Mouse (Mus musculus) fat pad, adult 2 months (tissue): ENCODE data around the gene Plekha4.
A peak's percentile ranks its signal among the peaks of the same experiment; 100 is the strongest.

Source experiments
- DNase-seq: peaks from one replicate; pipeline ENCODE4 v3.0.0-alpha.2; 2011; ENCODE audit warnings: low read depth, low spot score; ENCODE audit errors: extremely low read depth

The Plekha4 gene

DNA sequence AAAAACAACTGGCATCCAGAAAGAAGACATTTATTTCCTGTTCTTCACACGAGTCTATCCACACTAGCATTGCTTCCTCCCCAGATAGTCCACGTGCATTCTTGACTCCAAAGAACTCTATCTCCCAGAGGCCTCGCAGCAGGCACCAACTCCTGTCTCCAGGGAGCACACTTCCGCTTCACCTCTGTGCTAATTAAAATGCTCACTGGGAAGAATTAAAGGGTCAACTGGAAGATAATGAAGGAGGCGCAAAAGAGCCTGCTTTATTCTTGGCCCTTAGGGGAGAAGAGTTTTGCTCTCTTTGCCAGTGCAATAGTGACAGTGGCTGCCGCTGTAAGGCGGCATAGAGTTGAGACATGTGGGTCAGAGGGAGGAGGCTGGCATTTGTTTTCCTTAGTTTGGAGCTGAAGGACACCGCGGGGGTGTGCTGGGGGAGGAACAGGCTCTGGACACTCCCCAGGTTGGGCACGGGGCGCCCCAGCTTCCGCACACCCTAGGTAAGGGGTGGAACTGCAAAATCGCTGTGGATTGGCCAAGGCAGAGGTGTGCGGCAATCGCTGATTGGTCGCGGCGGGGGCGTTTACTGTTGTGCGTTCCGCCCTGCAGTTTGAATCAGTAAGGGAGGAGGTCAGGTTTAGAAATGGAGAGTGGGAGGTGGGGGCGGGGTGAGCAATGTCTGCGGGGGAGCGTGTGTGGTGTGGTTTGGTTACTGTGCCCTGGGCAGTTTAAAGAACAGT lies 41.8 kb downstream of the Plekha4 start:
- DNase-seq = peak; percentile 90

DNA sequence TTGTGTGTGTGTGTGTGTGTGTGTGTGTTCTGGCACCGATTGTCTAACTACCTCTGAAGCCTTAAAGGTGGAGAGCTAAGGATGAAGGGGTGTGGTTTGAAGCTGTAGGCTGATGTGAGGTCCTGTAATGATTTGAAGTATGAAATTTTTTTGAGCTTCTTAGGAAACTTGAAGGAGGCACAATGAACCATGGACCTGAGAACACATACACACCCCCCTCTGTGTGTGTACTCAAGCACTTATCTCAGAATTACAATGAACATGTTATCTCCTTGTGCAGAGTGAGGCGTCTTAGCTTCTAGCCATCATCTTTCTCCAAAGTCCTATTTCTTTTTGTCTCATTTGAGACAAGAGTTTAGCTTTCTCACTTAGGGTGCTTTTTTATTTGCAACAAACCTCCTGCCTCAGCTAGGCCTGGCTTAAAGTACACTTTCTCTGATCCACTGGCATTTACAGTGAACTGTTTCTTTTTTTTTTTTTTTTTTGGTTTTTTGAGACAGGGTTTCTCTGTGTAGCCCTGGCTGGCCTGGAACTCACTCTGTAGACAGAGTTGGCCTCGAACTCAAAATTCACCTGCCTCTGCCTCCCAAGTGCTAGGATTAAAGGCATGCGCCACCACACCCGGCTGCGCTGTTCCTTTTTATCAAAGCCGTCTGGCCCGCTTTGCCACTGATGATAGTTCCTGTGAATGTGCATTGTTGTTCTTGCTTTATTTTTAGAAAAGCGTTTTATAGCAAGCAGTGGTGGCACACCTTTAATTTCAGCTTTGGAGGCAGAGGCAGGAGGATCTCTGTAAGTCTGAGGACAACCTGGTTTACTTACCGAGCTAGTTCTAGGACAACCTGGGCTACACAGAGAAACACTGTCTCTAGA lies 42.7 kb downstream of the Plekha4 start:
- no peak for DNase-seq

DNA sequence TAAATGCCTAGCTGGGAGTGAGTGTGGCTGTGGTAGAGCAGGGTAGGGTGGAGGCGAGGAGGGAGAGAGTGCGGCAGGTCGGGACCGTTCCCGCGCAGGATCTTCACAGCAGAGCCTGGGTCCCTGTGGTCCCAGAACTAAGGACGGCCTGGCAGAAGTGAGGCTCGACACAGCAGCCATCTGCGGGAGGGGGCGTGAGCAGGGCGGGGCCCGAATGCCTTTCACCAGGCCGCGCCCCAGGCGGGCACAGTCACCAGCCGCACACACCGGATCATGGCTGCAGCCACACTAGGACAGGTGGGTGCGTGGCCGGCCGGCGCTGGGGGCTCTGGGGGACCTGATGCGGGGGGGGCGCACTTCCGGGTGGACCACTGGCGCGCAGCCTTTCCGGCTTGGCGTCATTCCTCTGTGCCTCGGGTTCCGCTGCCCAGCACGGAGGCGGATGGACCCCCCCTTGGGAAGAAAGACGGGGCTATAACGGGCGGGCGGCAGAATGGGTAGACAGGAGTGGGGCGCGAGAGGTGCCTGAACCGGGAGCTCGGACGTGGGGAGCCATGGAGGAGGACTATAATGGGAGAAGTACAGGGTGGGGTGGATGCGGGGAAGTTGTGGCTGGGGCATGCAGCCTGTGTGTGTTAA lies 44.1 kb downstream of the Plekha4 start, which contains the start of gene Bcat2:
Gene Bcat2, plus strand, starts transcription at position 51 of the 639 bp plus-strand sequence.
- DNase-seq = no peak

DNA sequence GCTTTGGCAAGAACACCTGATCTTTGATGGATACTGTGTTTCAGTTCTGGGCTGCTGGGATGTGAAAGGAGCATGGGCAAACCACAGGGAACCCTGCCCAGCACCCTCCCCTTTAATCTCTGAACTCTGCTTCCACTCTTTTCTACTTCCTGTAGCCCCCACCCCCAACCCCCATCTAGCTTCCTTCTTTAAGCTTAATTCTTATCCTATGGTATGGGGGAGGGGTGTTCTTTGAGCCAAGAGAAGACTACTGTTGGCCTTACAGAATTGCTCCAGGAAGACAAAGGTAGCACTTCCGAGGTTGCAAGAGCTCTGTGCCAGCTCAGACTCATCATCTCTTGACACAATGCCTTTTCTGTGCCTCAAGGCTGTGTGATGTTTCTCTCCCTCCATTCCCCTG lies 45.8 kb downstream of the Plekha4 start:
- DNase-seq = no peak

DNA sequence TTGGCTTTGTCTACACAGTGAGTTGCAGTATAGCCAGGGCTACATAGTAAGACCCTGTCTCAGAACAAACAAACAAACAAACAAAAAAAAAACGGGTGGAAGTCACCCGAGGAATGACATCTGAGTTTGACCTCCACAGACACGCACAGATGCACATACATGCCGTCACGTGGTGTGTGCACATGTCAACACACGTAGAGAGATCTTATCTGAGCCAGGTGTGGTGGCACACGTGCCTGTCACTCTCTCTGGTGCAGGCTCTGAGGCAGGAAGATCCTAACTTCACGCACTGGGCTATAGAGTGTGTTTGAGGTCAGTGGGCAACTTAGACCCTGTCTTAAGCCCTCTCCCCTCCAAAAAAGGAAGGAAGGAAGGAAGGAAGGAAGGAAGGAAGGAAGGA lies 47.8 kb downstream of the Plekha4 start:
- DNase-seq = no peak

DNA sequence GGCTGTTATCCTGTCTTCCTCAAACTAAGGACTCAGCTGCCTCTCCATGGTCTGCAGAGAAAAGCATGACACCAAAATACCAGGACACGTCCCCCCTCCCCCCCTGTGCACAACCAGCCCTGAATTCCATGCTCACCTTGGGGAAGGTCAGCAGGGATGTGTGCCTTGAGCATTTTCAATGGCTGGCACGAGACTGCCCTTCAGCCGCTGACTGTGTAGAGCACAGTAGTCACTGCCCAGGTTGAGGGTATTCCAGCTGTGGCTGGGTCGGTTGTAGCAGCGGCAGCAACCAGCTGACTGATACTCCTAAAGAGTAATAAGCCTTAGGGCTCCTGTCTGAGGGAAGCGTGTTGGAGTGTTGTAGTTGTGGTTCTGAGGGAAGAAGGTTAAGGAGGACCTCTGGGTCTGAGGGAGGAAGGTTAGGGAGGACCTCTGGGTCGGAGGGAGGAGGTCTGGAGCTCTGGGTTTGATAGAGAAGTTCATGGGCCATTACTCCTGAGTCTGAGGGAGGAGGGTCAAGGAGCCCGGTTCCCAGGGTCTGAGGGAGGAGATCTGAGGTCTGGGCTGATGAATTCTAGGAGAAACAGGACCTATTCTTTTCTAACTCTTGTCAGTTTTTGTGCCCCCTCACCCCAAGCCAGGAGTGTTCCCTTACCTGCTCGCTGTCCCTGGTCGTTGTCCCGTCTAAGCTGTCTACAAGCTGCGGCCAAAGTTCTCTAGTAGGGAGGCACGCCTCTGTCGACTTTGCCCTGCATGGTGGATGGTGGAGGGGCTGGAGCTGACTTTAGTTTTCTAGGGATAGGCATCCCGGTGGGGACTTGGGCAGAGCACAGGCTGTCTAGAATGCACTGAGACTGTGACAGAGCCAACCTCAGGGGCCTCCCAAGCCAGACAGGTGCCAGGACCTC lies 48.6 kb downstream of the Plekha4 start:
- no peak for DNase-seq

DNA sequence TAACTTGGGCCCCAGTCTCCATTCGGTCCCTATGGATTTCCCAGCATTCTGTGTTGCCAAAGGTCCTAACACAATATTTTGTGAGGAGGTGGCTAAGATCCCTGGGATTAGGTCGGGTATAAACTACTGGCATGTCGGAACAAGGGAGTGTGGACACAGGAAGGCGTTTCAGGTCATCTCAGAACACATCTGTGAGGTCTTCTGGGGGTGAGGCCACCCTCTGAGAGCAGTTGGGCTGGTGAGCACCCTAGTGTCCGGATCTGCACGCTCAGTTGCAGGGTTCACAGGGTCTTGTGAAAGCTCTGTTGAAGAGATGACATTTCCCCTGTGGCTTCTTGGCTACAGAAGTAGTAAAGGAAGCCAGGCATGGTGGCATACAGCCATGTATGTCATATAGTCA lies 59.8 kb downstream of the Plekha4 start:
- DNase-seq = peak; percentile 73

DNA sequence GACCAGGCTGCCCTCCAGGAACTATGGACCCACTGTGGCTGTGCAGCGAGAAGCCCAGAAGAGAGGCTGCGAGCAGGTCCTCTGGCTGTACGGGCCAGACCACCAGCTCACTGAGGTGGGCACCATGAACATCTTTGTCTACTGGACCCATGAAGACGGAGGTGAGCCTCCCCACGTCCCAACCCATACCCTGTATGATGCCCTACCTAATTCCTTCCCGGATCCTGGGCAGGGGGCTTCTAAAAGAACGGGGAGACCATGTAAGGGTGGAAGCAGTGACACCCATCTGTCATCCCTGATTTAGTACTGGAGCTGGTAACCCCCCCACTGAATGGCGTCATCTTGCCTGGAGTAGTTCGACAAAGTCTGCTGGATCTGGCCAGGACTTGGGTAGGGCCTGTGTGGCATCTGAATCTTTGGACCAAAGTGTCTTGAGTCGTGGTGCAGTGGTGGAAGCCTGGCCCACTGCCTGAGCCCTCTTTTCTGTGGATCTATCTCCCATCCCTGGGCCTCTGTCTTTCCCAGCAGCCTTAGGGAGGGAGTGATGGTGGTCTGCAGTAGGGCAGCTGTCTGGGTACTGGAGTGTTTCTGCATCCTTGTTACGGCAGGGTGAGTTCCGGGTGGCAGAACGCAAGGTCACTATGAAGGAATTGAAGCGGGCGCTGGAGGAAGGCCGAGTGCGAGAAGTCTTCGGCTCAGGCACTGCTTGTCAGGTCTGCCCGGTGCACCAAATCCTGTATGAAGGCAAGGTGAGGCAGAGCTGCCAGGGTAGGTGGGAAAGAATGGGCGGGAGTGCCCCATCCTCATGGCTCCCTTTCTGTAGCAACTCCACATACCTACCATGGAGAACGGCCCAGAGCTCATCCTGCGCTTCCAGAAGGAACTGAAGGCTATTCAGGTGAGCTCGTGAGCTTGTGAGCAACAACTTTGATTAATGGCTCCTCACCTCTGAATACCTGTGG lies 61.8 kb downstream of the Plekha4 start:
- DNase-seq = no peak

DNA sequence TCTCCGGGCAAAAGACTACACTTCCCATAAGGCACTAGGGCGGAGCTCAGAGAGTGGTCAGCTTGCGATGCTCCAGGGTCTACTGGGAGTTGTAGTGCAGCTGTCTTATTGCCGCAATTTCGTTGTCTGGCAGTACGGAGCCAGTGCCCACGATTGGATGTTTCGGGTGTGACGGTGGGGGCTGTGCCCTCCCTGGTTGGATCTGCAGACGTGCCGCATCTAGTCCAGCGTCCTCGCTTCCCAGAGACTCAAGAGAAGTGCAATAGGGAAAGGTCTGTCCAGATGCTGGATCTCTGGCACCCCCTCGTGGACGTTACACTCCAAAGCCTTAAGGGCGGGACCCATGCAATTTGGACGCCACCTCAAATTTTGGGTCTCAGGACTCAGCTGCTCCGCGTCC lies 63.0 kb downstream of the Plekha4 start:
- peak; percentile 73 for DNase-seq

DNA sequence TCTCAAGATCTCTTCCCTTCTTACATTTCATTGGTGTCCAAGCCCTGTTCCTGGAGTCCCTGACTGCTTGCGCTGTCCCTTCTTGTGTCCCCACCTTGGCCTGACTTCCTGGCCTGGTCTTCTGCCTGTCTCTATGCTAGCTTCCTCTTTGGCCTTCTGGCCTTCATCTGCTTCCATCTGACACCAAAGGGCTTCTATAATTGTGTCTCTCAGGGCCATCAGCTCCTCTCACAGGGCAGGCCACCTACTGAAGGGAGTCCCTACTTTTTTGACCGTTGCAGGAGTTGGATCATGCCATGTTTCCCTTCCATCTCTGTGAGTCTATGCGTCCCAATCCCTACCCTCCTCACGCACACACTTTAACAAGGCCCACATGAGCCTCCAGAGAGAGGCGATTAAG lies 63.8 kb downstream of the Plekha4 start:
- no peak for DNase-seq

DNA sequence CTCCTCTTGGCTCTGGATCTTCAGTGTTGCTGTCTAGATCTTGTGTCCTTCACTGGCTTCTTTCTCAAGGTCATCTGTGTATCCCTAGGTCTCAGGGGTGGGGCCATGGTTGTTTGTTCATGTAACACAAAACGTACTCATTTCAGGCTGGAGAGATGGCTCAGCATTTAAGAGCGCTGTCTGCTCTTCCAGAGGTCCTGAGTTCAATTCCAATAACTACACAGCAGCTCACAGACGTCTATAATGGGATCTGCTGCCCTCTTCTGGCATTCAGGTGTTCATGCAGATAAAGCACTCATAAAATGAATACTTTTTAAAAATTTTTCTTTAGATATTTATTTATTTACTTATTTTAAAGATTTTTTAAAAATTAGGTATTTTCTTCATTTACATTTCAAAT lies 64.7 kb downstream of the Plekha4 start:
- no peak for DNase-seq

DNA sequence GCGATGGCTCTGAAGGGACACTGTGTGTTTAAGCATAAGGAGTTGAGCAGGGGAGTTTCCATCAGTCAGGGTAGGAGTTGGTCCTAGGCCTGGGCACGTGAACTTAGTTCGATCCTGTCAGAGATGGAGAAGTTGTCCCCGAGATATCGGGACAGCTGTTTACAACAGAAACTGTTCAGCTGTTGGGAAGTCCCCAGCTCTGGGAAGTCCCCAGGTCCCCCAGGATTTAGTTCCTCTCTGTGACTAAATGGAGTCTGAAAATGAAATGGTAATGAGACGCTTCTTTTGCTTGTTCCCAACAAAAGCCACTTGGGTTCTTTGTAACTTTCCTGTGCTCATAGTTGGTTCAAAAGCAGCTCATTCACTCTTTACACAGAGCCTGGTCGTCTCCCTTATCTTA lies 65.8 kb downstream of the Plekha4 start:
- DNase-seq = no peak

DNA sequence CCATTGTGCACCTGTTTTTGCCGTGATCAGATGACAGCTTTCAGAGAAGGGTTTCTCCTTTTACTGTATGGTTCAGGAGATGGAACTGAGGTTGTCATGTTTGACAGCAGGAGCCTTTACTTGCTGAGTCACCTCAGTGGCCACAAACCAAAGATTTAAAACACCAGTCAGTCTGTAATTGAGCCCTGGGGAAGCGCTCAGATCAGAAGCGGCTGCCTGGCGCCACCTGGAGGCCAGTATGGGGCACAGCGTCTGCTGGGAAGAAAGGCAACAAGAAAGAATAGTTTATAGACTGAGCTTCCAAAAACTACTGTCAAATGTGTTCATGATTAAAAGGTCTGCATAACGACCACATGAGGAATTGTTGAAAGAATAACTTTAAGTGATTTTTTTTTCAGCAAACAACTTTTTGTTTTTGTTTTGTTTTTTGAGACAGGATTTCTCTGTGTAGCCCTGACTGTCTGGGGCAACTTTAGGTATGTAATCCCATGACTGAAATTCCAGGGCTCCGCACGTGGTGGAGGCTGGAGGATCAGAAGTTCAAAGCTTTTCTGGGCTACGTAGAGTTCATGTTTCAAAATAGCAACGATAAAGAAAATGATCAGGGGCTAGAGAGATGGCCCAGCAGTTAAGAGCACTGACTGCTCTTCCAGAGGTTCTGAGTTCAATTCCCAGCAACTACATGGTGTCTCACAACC lies 67.1 kb downstream of the Plekha4 start:
- no peak for DNase-seq

DNA sequence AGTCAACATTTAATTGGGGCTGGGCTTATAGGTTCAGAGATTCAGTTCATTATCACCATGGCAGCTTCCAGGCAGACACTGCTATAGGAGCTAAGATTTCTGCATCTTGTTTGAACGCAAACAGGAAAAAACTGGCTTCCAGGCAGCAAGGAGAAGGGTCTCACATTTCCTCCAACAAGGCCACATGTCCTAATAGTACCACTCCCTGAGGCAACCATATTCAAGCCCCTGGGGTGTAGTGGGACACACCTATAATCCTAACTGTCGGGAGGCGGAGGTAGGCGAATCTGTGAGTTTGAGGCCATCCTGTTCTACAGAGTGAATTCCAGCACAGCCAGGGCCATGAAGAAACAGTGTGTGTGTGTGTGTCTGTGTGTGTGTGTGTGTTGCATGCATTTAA lies 69.0 kb downstream of the Plekha4 start:
- no peak for DNase-seq

DNA sequence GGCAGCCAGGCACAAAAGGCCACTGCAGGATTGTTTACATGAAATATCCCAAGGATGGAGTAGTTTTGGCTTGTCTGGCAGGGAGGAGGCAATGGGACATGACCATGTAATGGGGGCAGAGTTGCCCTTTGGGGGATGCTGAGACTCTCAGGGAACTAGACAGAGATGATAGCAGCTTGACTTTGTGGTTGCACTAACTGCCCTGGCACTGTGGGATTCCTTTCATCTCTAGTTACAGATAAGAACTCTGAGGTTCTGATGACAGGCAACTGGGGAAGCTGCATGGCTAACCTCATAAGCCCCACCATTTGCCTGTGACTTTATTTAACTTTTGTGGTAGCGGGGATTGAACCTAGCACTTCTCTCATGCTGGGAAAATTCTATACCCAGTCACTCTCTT lies 70.0 kb downstream of the Plekha4 start:
- DNase-seq = no peak

DNA sequence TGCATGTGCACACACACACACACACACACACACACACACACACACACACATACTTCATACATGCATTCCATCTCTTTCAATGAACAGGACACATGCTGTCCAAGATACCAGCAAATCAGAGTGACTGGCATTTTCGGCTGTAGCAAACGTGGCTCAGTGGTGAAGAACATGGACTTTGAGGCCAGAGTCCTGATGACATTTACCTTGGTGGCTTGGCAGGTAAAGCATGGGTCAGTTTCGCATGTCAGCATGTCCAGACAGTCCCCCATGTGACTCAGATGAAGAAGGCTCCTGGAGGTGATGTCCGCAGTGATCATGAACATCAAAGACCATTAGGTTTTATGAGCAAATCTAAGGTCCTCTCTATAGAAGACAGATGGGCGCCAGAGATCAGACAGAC lies 70.9 kb downstream of the Plekha4 start:
- no peak for DNase-seq

DNA sequence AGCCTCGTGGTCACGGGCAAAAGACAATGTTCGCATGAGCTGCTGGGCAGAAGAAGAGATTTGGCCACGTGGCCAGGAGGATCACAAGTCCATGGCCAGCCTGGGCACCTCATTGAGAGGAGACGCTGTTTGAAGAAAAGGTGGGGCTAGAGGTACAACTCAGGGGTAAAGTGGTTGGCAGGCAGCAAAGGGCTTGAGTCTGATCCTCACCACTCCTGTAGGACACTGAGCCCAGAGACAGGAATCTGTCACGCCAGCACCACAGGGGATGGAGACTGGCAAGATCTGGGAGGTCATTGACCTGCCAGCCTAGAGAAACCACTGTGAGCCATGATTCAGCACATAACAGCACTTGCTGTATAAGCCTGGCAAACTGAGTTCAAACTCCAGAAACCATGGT lies 71.4 kb downstream of the Plekha4 start:
- no peak for DNase-seq

DNA sequence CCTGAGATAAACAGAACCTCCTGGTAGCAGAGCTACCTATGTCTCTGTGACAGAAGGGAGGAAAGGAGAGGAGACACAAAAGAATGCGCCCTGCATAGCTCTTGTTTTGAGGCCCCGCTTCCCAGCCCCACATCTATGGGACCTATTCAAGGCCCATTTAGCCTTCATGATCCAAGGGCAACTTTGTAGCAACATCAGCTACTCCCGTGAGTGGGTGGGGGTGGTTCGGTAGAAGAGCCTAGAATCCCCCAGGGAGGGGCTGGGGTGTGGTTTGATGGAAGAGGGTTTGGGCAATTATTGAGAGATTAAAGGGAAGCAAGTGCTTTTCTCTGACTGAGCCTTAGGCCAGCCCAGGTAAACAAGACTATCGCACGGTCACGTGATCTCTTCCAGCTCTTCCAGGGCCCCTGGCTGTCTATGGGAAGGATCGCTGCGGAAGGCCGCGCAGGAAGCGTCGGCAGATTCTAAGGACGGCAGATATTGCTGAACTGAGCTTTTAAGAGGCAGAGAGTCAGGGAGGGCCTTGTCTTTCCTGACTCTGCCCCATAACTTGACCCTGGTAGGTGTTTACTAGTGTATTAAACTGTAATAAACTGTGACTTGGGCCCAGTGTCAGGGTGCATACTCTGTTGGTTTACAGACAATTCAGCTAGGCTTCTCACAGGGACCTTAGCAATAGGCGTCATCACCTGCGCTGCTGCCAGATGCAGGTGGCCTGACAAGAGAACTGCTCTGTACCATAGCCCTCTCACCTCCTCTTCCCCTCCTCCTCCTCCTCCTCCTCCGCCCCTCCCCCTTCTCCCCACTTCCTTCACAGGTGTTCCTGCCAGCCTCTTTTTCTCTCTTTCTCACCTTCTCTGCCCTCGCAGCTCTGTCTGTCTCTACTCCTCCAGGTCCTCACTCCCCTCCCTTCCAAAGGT lies 73.1 kb downstream of the Plekha4 start:
- no peak for DNase-seq
